Mouse (Mus musculus) heart, postnatal 0 days (tissue): ENCODE data around the gene Mecr. TPM values are rescaled to one million over a fixed set of nuclear protein-coding genes. Genes with fewer than 3 reads are reported as not detected.
A peak's percentile ranks its signal among the peaks of the same experiment; 100 is the strongest.

Experiments used
- ATAC-seq: fragments of 200-750 bp; cut with Nextera tagmentation; 2 replicates; pipeline ENCODE4 v1.8.0; 2017; ENCODE audit warnings: low read depth, moderate number of reproducible peaks, moderate library complexity; ENCODE audit not compliant: insufficient read depth
- DNase-seq: peaks from one replicate; pipeline ENCODE4 v3.0.0-alpha.2; 2016; ENCODE audit warnings: low spot score
- H3K27ac ChIP-seq: fragments of 300-500 bp; sonication (generic); 2 replicates; pipeline ENCODE4 v1.5.1; 2014; ENCODE audit warnings: low read depth, mild to moderate bottlenecking
- H3K27me3 ChIP-seq: fragments of 300-500 bp; sonication (generic); 2 replicates; pipeline ENCODE4 v1.6.1; 2014; ENCODE audit warnings: low read length, mixed read lengths; ENCODE audit not compliant: control insufficient read depth, insufficient read depth
- H3K36me3 ChIP-seq: fragments of 300-500 bp; sonication (generic); replicated peaks from 2 replicates; pipeline ENCODE4 v1.6.1; 2014; ENCODE audit warnings: low read length, mixed read lengths; ENCODE audit not compliant: control insufficient read depth, insufficient read depth
- H3K4me1 ChIP-seq: fragments of 300-500 bp; sonication (generic); 2 replicates; pipeline ENCODE4 v1.6.1; 2014; ENCODE audit warnings: antibody characterized with exemption; ENCODE audit not compliant: control insufficient read depth, insufficient read depth
- H3K4me2 ChIP-seq: fragments of 300-500 bp; sonication (generic); 2 replicates; pipeline ENCODE4 v1.6.1; 2014; ENCODE audit warnings: low read depth, mild to moderate bottlenecking, low read length, moderate library complexity
- H3K4me3 ChIP-seq: fragments of 300-500 bp; sonication (generic); 2 replicates; pipeline ENCODE4 v1.5.1; 2014; ENCODE audit warnings: low read depth, low read length
- H3K9ac ChIP-seq: fragments of 300-500 bp; sonication (generic); replicated peaks from 2 replicates; pipeline ENCODE4 v1.6.1; 2014; ENCODE audit warnings: low read depth, low read length, mixed read lengths
- H3K9me3 ChIP-seq: fragments of 300-500 bp; sonication (generic); replicated peaks from 2 replicates; pipeline ENCODE4 v1.6.1; 2016; ENCODE audit warnings: low read length; ENCODE audit not compliant: control insufficient read depth
- CTCF ChIP-seq: IDR thresholded peaks from 2 replicates; pipeline ENCODE4 v1.5.1; 2016; ENCODE audit warnings: antibody characterized with exemption, control low read depth, low read depth
- EP300 ChIP-seq: IDR thresholded peaks from 2 replicates; pipeline ENCODE4 v1.6.1; 2016; ENCODE audit warnings: antibody characterized with exemption, low read depth
- whole genome bisulfite sequencing: fragments of 180-500 bp; shearing (Covaris S2); extraction: QIAGEN DNeasy Blood & Tissue Kit; methylation state at CpG from one replicate; pipeline ENCODE4 v1.1.7; 2014; 5-methylcytosine and 5-hydroxymethylcytosine counted together
- polyA plus RNA-seq: library from polyadenylated mRNA; unstranded; fragments of >200 nt; fragmentation: Nextera tagmentation; extraction: Ambion mirVana; gene quantifications from 2 replicates; pipeline ENCODE4 v1.2.1, GENCODE M21; 2015
- total RNA-seq: library from RNA; depleted of rRNA; stranded (reverse); fragments of >200 nt; gene quantifications from 2 replicates; pipeline ENCODE4 v1.2.3, GENCODE M21; 2014; ENCODE audit warnings: low replicate concordance

Gene Mecr
- total and polyA plus RNA-seq, 2 experiments from 2014 or later, result 47.3 to 70.5 TPM

DNA sequence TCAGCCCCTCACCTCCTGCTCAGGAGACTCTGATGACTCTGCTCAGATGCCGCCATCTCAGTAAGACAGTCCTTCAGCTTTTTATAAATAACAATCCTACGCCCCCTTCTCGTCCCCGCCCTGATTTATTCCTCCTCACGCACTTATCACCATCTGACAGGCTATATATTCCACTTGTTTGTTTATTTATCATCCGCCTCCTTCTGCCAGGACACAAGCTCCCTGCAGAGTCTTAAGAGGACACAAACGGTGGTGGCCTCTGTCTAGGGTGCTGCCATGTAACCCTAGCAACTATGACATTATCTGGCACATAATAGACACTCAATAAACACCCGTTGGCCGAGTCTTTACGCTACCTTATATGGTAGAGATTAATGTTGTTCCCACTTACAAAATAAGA lies 27.5 kb upstream of the Mecr start:
- Histone ChIP-seq H3K9me3 (no peaks in the 10 kb centered on the region), H3K4me3 (no peak overlapping the region), H3K4me1 (no peaks in the 10 kb centered on the region), H3K36me3 (no peaks in the 10 kb centered on the region), H3K27me3 (0 out of 2 replicates have a peak, but pooled peaks cover 10% of the 10 kb centered on the region), H3K27ac (no peak overlapping the region), H3K4me2 (no peak overlapping the region), H3K9ac (no peak overlapping the region)
- TF ChIP-seq EP300 (no peak), CTCF (no peak)
- ATAC-seq (no peak), DNase-seq (no peak)
- WGBS, result 63% methylated on average over 10 of the region's 10 CpGs

DNA sequence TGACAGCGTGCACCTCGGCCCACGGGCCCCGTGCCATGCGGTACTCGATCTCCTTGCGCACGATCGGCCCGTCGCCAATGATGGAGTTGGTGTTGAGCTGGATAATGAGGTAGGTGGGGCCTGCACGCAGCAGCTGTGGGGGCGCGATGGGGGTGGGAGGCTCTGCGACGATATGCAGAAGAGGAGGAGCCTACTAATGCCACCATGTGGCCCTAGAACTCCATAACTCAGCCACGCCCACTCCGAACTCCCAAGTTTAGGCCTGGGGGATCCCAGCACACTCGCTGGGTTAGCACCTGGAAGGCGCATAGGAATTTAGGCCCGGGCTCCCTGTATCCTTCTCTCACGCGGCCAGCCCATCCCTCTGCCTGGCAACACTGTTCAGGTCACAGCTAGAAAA lies 24.3 kb upstream of the Mecr start:
- WGBS, result 47% methylated on average over 23 of the region's 23 CpGs

DNA sequence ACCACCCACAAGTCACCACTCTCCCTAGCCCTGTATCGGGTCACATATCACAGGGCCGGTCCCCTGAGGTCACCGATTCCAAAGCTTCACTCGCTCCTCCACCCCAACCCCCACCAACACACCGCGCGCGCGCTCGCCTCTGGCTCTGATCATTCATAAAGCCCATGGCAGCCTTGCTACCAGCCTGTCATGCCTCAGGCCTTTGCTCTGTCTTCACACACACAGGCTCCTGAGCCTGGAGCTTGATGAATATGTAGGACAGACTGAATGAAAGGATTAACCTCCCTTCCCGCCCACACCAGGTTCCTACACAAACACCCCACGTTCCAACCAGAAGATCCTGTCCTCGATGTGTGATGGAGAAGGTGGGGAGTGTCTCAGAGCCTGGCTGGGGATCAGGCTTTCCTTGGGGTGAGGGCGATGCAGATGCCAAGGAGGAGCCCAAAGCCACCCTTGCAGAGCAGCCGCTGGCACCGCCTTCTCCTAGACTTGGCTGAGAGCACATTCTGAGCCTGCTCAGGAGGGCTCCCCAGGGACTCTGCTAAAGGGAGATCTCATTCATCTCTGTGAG lies 22.0 kb upstream of the Mecr start:
- Histone ChIP-seq H3K4me1 (no peaks in the 10 kb centered on the region), H3K4me2 (no peak overlapping the region), H3K27me3 (0 out of 2 replicates have a peak, but pooled peaks cover 13% of the 10 kb centered on the region), H3K4me3 (no peak overlapping the region), H3K27ac (no peak overlapping the region), H3K9me3 (no peaks in the 10 kb centered on the region), H3K9ac (no peak overlapping the region), H3K36me3 (no peaks in the 10 kb centered on the region)
- DNase-seq (no peak), ATAC-seq (no peak)
- TF ChIP-seq EP300 (no peak), CTCF (no peak)
- 50% methylated on average over 16 of the region's 16 CpGs for WGBS

More for the DNA sequence above, 24.3 kb upstream of the Mecr start:
- ATAC-seq (no peak), DNase-seq (no peak)
- no peak overlapping the region for H3K4me3 ChIP-seq
- H3K36me3 ChIP-seq, result no peaks in the 10 kb centered on the region
- no peak overlapping the region for H3K27ac ChIP-seq
- TF ChIP-seq EP300, result no peak
- no peak for TF ChIP-seq CTCF
- H3K4me1 ChIP-seq, result no peaks in the 10 kb centered on the region
- H3K4me2 ChIP-seq, result no peak overlapping the region
- H3K27me3 ChIP-seq, result 0 out of 2 replicates have a peak, but pooled peaks cover 13% of the 10 kb centered on the region
- no peak overlapping the region for H3K9ac ChIP-seq
- no peaks in the 10 kb centered on the region for H3K9me3 ChIP-seq

DNA sequence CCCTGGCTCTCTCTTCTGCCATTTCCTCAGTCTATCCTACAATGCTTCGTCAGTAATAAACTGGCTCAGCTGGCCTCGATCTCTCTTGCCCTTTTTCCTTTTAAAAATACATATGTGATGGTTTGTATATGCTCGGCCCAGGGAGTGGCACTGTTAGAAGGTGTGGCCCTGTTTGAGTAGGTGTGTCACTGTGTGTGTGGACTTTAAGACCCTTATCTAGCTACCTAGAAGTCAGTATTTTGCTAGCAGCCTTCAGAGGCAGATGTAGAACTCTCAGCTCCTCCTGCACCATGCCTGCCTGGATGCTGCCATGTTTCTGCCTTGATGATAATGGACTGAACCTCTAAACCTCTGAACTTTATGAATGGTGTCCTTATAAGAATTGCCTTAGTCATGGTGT lies 20.7 kb upstream of the Mecr start:
- WGBS, result 74% methylated on average over 3 of the region's 3 CpGs
- ATAC-seq (no peak), DNase-seq (no peak)
- Histone ChIP-seq H3K27ac (no peak overlapping the region), H3K9me3 (no peaks in the 10 kb centered on the region), H3K4me2 (no peak overlapping the region), H3K27me3 (0 out of 2 replicates have a peak, but pooled peaks cover 13% of the 10 kb centered on the region), H3K36me3 (no peaks in the 10 kb centered on the region), H3K4me3 (no peak overlapping the region), H3K4me1 (no peaks in the 10 kb centered on the region), H3K9ac (no peak overlapping the region)
- TF ChIP-seq EP300 (no peak), CTCF (no peak)

DNA sequence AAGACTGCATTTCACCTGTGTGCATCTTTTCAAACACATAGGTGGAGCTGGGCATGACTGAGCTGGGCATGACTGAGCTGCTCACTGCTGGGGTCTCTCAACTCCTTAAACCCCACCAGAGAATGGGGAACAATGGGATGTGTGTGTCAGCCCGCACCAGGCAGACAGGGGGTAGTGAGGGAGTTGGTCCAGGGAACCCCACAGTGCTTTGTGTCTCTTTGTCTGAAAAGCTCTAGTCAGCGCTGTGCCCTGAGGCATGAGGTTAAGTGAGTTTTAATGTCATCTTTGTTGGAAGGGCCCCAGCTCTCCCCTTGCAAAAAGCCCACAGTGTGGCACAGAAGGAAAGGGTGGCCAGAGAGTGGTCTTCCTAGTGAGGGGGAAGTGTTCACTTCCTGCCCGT lies 18.3 kb upstream of the Mecr start:
- Histone ChIP-seq H3K27me3 (0 out of 2 replicates have a peak, but pooled peaks cover 9% of the 10 kb centered on the region), H3K27ac (no peak overlapping the region), H3K9me3 (no peaks in the 10 kb centered on the region), H3K4me1 (no peaks in the 10 kb centered on the region), H3K4me2 (no peak overlapping the region), H3K9ac (no peak overlapping the region), H3K36me3 (no peaks in the 10 kb centered on the region), H3K4me3 (no peak overlapping the region)
- 59% methylated on average over 3 of the region's 3 CpGs for WGBS
- ATAC-seq (no peak), DNase-seq (no peak)
- TF ChIP-seq EP300 (no peak), CTCF (no peak)

DNA sequence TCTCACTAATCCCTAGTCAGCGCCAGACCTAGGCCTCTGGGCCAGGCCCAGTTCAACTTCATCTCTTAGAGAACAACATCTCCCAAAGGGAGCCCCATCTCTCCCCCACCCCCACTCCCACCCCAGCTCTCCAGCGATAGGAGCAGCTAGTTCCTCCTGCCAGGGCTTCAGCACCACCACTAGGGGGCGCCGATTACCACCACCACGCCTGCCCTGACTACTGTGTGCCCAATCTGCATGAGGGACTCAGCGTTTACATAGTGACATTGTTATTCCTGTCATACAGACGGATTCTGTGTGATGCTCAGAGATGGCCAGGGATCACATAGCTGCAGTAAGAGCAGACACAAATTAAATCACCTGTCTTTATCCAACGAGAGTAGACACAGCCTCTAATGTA lies 17.4 kb upstream of the Mecr start:
- Histone ChIP-seq H3K4me2 (no peak overlapping the region), H3K27ac (no peak overlapping the region)
- 43% methylated on average over 8 of the region's 8 CpGs for WGBS

More for the DNA sequence above, 17.4 kb upstream of the Mecr start:
- no peak for DNase-seq
- TF ChIP-seq CTCF (peak; percentile 33), EP300 (no peak)
- Histone ChIP-seq H3K36me3 (no peaks in the 10 kb centered on the region), H3K9ac (no peak overlapping the region), H3K4me3 (no peak overlapping the region), H3K4me1 (no peaks in the 10 kb centered on the region), H3K9me3 (no peaks in the 10 kb centered on the region), H3K27me3 (0 out of 2 replicates have a peak, but pooled peaks cover 14% of the 10 kb centered on the region)
- no peak for ATAC-seq
